Mouse (Mus musculus) stomach, postnatal 0 days (tissue): ENCODE results near the gene Isg20.

Experiments
- CTCF ChIP-seq: IDR thresholded peaks from 2 replicates; pipeline ENCODE4 v1.5.1; 2016; ENCODE audit warnings: antibody characterized with exemption, low read depth, mild to moderate bottlenecking, moderate library complexity
- EP300 ChIP-seq: optimal IDR thresholded peaks from 2 replicates; pipeline ENCODE3; 2016; ENCODE audit warnings: antibody characterized with exemption

DNA sequence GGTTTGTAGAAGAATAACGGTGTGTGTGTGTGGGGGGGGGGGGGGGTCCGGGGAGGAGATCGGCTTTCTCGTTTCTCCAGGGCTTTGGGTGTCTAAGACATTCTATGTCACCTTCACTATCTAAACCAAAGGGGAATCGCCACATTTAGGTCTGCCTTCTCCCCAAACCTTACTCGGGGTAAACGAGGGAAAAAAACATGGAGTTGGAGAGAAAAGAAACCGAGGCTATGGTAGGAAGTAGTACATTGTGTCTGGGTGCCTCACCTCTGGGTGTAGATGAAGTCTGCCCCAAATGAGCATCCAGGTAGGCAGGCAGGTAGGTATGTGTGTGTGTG lies 29.5 kb upstream of the Isg20 start:
- no peak for TF ChIP-seq CTCF
- TF ChIP-seq EP300 = no peak
